Mouse (Mus musculus) midbrain, embryonic 14.5 days (tissue): Measurements from ENCODE around the gene Sumf1. TPM values are rescaled to one million over a fixed set of nuclear protein-coding genes. Genes with fewer than 3 reads are reported as not detected.

Experiments used
- ATAC-seq: fragments of 200-750 bp; cut with Nextera tagmentation; 2 replicates; pipeline ENCODE4 v1.8.0; 2017; ENCODE audit warnings: moderate number of reproducible peaks, moderate library complexity; ENCODE audit not compliant: low FRiP score, low TSS enrichment
- DNase-seq: peaks from one replicate; pipeline ENCODE4 v3.0.0-alpha.2; 2015
- H3K27ac ChIP-seq: fragments of 300-500 bp; sonication (generic); replicated peaks from 2 replicates; pipeline ENCODE4 v1.5.1; 2014; ENCODE audit warnings: mild to moderate bottlenecking, low read depth, low read length, moderate library complexity
- H3K27me3 ChIP-seq: fragments of 300-500 bp; sonication (generic); 2 replicates; pipeline ENCODE4 v1.6.1; 2014; ENCODE audit warnings: low read length, control low read depth, mixed read lengths; ENCODE audit not compliant: control insufficient read depth, insufficient read depth
- H3K36me3 ChIP-seq: fragments of 300-500 bp; sonication (generic); 2 replicates; pipeline ENCODE4 v1.6.1; 2014; ENCODE audit warnings: low read length, control low read depth; ENCODE audit not compliant: control insufficient read depth, insufficient read depth
- H3K4me1 ChIP-seq: fragments of 300-500 bp; sonication (generic); 2 replicates; pipeline ENCODE4 v1.6.1; 2014; ENCODE audit warnings: mild to moderate bottlenecking, antibody characterized with exemption, low read length, control low read depth; ENCODE audit not compliant: control insufficient read depth, insufficient read depth
- H3K4me2 ChIP-seq: fragments of 300-500 bp; sonication (generic); 2 replicates; pipeline ENCODE4 v1.6.1; 2014; ENCODE audit warnings: mild to moderate bottlenecking, low read length, moderate library complexity
- H3K4me3 ChIP-seq: fragments of 300-500 bp; sonication (generic); replicated peaks from 2 replicates; pipeline ENCODE4 v1.5.1; 2014; ENCODE audit warnings: low read depth, low read length
- H3K9ac ChIP-seq: fragments of 300-500 bp; sonication (generic); replicated peaks from 2 replicates; pipeline ENCODE4 v1.6.1; 2014; ENCODE audit warnings: mild to moderate bottlenecking, low read length, moderate library complexity
- H3K9me3 ChIP-seq: fragments of 300-500 bp; sonication (generic); 2 replicates; pipeline ENCODE4 v1.6.1; 2016; ENCODE audit warnings: low read length, control low read depth, mixed read lengths; ENCODE audit not compliant: control insufficient read depth
- WGBS: fragments of 180-500 bp; shearing (Covaris S2); extraction: QIAGEN DNeasy Blood & Tissue Kit; methylation state at CpG from one replicate; pipeline ENCODE4 v1.1.7; 2014; 5-methylcytosine and 5-hydroxymethylcytosine counted together
- polyA plus RNA-seq: library from polyadenylated mRNA; unstranded; fragments of >200 nt; fragmentation: Nextera tagmentation; extraction: Ambion mirVana; gene quantifications from 2 replicates; pipeline ENCODE4 v1.2.1, GENCODE M21; 2014

The Sumf1 gene
- polyA plus RNA-seq, 1 experiment from 2014 or later: 10.9 TPM

GRCm38 (mm10) chr6:108226230-108226629 lies 40.8 kb upstream of the Sumf1 start:
- Histone ChIP-seq H3K9ac (no peak overlapping the region), H3K27ac (no peak overlapping the region), H3K4me1 (no peaks in the 10 kb centered on the region), H3K4me2 (no peak overlapping the region), H3K9me3 (no peaks in the 10 kb centered on the region), H3K4me3 (no peak overlapping the region), H3K27me3 (no peaks in the 10 kb centered on the region), H3K36me3 (no peaks in the 10 kb centered on the region)
- ATAC-seq: no peak
- WGBS: 80% methylated on average over 7 of the region's 7 CpGs
- no peak for DNase-seq

- Histone ChIP-seq H3K36me3 (no peaks in the 10 kb centered on the region), H3K4me1 (no peaks in the 10 kb centered on the region), H3K27me3 (no peaks in the 10 kb centered on the region), H3K27ac (no peak overlapping the region), H3K4me3 (no peak overlapping the region), H3K4me2 (no peak overlapping the region), H3K9me3 (no peaks in the 10 kb centered on the region), H3K9ac (no peak overlapping the region)
- 94% methylated on average over 2 of the region's 2 CpGs for WGBS
- DNase-seq (no peak), ATAC-seq (no peak)
Measured at GRCm38 (mm10) chr6:108225027-108225426, 39.6 kb upstream of the Sumf1 start.

GRCm38 (mm10) chr6:108224361-108224760 lies 39.0 kb upstream of the Sumf1 start:
- H3K9me3 ChIP-seq: no peaks in the 10 kb centered on the region
- no peaks in the 10 kb centered on the region for H3K36me3 ChIP-seq
- no peak overlapping the region for H3K4me2 ChIP-seq
- DNase-seq (no peak), ATAC-seq (no peak)
- no peak overlapping the region for H3K27ac ChIP-seq
- H3K9ac ChIP-seq: no peak overlapping the region
- H3K27me3 ChIP-seq: no peaks in the 10 kb centered on the region
- 96% methylated on average over 4 of the region's 4 CpGs for WGBS
- H3K4me1 ChIP-seq: no peaks in the 10 kb centered on the region
- no peak overlapping the region for H3K4me3 ChIP-seq

- Histone ChIP-seq H3K9me3 (no peaks in the 10 kb centered on the region), H3K4me2 (no peak overlapping the region), H3K9ac (no peak overlapping the region), H3K27ac (no peak overlapping the region), H3K4me3 (no peak overlapping the region), H3K27me3 (no peaks in the 10 kb centered on the region), H3K4me1 (no peaks in the 10 kb centered on the region), H3K36me3 (no peaks in the 10 kb centered on the region)
- ATAC-seq (no peak), DNase-seq (no peak)
- 95% methylated on average over 5 of the region's 5 CpGs for WGBS
Measured at GRCm38 (mm10) chr6:108222875-108223274, 37.5 kb upstream of the Sumf1 start.

GRCm38 (mm10) chr6:108222435-108222834 lies 37.1 kb upstream of the Sumf1 start:
- no peaks in the 10 kb centered on the region for H3K9me3 ChIP-seq
- no peaks in the 10 kb centered on the region for H3K36me3 ChIP-seq
- WGBS: 67% methylated on average over 5 of the region's 5 CpGs
- H3K4me3 ChIP-seq: no peak overlapping the region
- H3K4me2 ChIP-seq: no peak overlapping the region
- H3K27me3 ChIP-seq: no peaks in the 10 kb centered on the region
- H3K9ac ChIP-seq: no peak overlapping the region
- DNase-seq (no peak), ATAC-seq (no peak)
- no peaks in the 10 kb centered on the region for H3K4me1 ChIP-seq
- no peak overlapping the region for H3K27ac ChIP-seq

- WGBS: 82% methylated on average over 3 of the region's 3 CpGs
- no peaks in the 10 kb centered on the region for H3K36me3 ChIP-seq
- no peak overlapping the region for H3K9ac ChIP-seq
- no peak overlapping the region for H3K4me3 ChIP-seq
- DNase-seq (no peak), ATAC-seq (no peak)
- no peaks in the 10 kb centered on the region for H3K9me3 ChIP-seq
- no peak overlapping the region for H3K4me2 ChIP-seq
- no peak overlapping the region for H3K27ac ChIP-seq
- 0 out of 2 replicates have a peak, but pooled peaks cover 5% of the 10 kb centered on the region for H3K27me3 ChIP-seq
- H3K4me1 ChIP-seq: peaks cover 7% of the 10 kb centered on the region; the same call in 1 of the 2 replicates
Measured at GRCm38 (mm10) chr6:108217987-108218386, 32.6 kb upstream of the Sumf1 start.

GRCm38 (mm10) chr6:108216832-108217231 lies 31.4 kb upstream of the Sumf1 start:
- WGBS: 96% methylated on average over 8 of the region's 8 CpGs
- H3K9ac ChIP-seq: no peak overlapping the region
- peaks cover 7% of the 10 kb centered on the region; the same call in 1 of the 2 replicates for H3K4me1 ChIP-seq
- ATAC-seq (no peak), DNase-seq (no peak)
- no peak overlapping the region for H3K4me2 ChIP-seq
- H3K9me3 ChIP-seq: no peaks in the 10 kb centered on the region
- no peaks in the 10 kb centered on the region for H3K36me3 ChIP-seq
- no peak overlapping the region for H3K4me3 ChIP-seq
- H3K27me3 ChIP-seq: 0 out of 2 replicates have a peak, but pooled peaks cover 5% of the 10 kb centered on the region
- no peak overlapping the region for H3K27ac ChIP-seq

- no peaks in the 10 kb centered on the region for H3K36me3 ChIP-seq
- 83% methylated on average over 5 of the region's 5 CpGs for WGBS
- no peak overlapping the region for H3K4me3 ChIP-seq
- ATAC-seq (no peak), DNase-seq (no peak)
- H3K4me1 ChIP-seq: peaks cover 7% of the 10 kb centered on the region; the same call in 1 of the 2 replicates
- H3K27me3 ChIP-seq: 0 out of 2 replicates have a peak, but pooled peaks cover 5% of the 10 kb centered on the region
- H3K27ac ChIP-seq: no peak overlapping the region
- no peak overlapping the region for H3K9ac ChIP-seq
- H3K9me3 ChIP-seq: no peaks in the 10 kb centered on the region
- H3K4me2 ChIP-seq: no peak overlapping the region
Measured at GRCm38 (mm10) chr6:108216091-108216490, 30.7 kb upstream of the Sumf1 start.

GRCm38 (mm10) chr6:108214294-108214925 lies 29.0 kb upstream of the Sumf1 start:
- ATAC-seq (no peak), DNase-seq (no peak)
- H3K27me3 ChIP-seq: 0 out of 2 replicates have a peak, but pooled peaks cover 5% of the 10 kb centered on the region
- peaks cover 7% of the 10 kb centered on the region; the same call in 1 of the 2 replicates for H3K4me1 ChIP-seq
- H3K27ac ChIP-seq: no peak overlapping the region
- no peaks in the 10 kb centered on the region for H3K36me3 ChIP-seq
- peak overlapping the region; percentile 97 for H3K4me2 ChIP-seq
- H3K9ac ChIP-seq: no peak overlapping the region
- WGBS: 13% methylated on average over 10 of the region's 10 CpGs
- no peaks in the 10 kb centered on the region for H3K9me3 ChIP-seq
- H3K4me3 ChIP-seq: peak overlapping the region; percentile 55
